Mouse (Mus musculus) heart, embryonic 11.5 days (tissue): Measurements from ENCODE around the gene Vsx1. TPM values are rescaled to one million over a fixed set of nuclear protein-coding genes. Genes with fewer than 3 reads are reported as not detected.
A peak's percentile ranks its signal among the peaks of the same experiment; 100 is the strongest.

Experiments
- ATAC-seq: fragments of 200-750 bp; cut with Nextera tagmentation; replicated peaks from 2 replicates; pipeline ENCODE4 v1.8.0; 2017; ENCODE audit warnings: moderate library complexity; ENCODE audit not compliant: insufficient number of reproducible peaks, low FRiP score, low TSS enrichment
- H3K27ac ChIP-seq: fragments of 300-500 bp; sonication (generic); 2 replicates; pipeline ENCODE4 v1.5.1; 2014; ENCODE audit warnings: mild to moderate bottlenecking, low read depth, low read length
- H3K27me3 ChIP-seq: fragments of 300-500 bp; sonication (generic); 2 replicates; pipeline ENCODE4 v1.6.1; 2014; ENCODE audit warnings: mild to moderate bottlenecking, low read length, mixed read lengths; ENCODE audit not compliant: control insufficient read depth, insufficient read depth
- H3K36me3 ChIP-seq: fragments of 300-500 bp; sonication (generic); 2 replicates; pipeline ENCODE4 v1.6.1; 2014; ENCODE audit warnings: mild to moderate bottlenecking, low read length, moderate library complexity, mixed read lengths; ENCODE audit not compliant: control insufficient read depth, insufficient read depth
- H3K4me1 ChIP-seq: fragments of 300-500 bp; sonication (generic); 2 replicates; pipeline ENCODE4 v1.6.1; 2014; ENCODE audit warnings: low read length; ENCODE audit not compliant: control insufficient read depth, insufficient read depth
- H3K4me2 ChIP-seq: fragments of 300-500 bp; sonication (generic); 2 replicates; pipeline ENCODE4 v1.6.1; 2014; ENCODE audit warnings: mild to moderate bottlenecking, moderate library complexity
- H3K4me3 ChIP-seq: fragments of 300-500 bp; sonication (generic); 2 replicates; pipeline ENCODE4 v1.5.1; 2014; ENCODE audit warnings: low read depth, low read length
- H3K9ac ChIP-seq: fragments of 300-500 bp; sonication (generic); 2 replicates; pipeline ENCODE4 v1.6.1; 2014; ENCODE audit warnings: mild to moderate bottlenecking, low read depth, low read length, moderate library complexity
- H3K9me3 ChIP-seq: fragments of 300-500 bp; sonication (generic); replicated peaks from 2 replicates; pipeline ENCODE4 v1.6.1; 2016; ENCODE audit warnings: low read length; ENCODE audit not compliant: control insufficient read depth
- WGBS: fragments of 180-500 bp; shearing (Covaris S2); extraction: QIAGEN DNeasy Blood & Tissue Kit; methylation state at CpG from one replicate; pipeline ENCODE4 v1.1.7; 2014; ENCODE audit not compliant: insufficient replicate concordance; 5-methylcytosine and 5-hydroxymethylcytosine counted together
- polyA plus RNA-seq: library from polyadenylated mRNA; unstranded; fragments of >200 nt; fragmentation: Nextera tagmentation; extraction: Ambion mirVana; gene quantifications from 2 replicates; pipeline ENCODE4 v1.2.1, GENCODE M21; 2014

Vsx1 gene
- polyA plus RNA-seq, 1 experiment from 2014 or later = not detected

- Histone ChIP-seq H3K27ac (no peak overlapping the region), H3K4me1 (peaks cover 15% of the 10 kb centered on the region), H3K9me3 (no peaks in the 10 kb centered on the region), H3K4me2 (no peak overlapping the region), H3K9ac (no peak overlapping the region), H3K27me3 (no peaks in the 10 kb centered on the region), H3K36me3 (no peaks in the 10 kb centered on the region), H3K4me3 (no peak overlapping the region)
- ATAC-seq = no peak
- WGBS = 89% methylated on average over 2 of the region's 2 CpGs
Measured at GRCm38 (mm10) chr2:150654814-150655213, 34.3 kb downstream of the Vsx1 start.

GRCm38 (mm10) chr2:150651366-150651765 lies 37.8 kb downstream of the Vsx1 start:
- Histone ChIP-seq H3K4me1 (peaks cover 16% of the 10 kb centered on the region), H3K9me3 (no peaks in the 10 kb centered on the region), H3K27me3 (no peaks in the 10 kb centered on the region), H3K4me3 (no peak overlapping the region), H3K9ac (no peak overlapping the region), H3K4me2 (no peak overlapping the region), H3K27ac (peak overlapping the region; percentile 90), H3K36me3 (no peaks in the 10 kb centered on the region)
- no peak for ATAC-seq
- WGBS = 58% methylated on average over 9 of the region's 9 CpGs

DNA sequence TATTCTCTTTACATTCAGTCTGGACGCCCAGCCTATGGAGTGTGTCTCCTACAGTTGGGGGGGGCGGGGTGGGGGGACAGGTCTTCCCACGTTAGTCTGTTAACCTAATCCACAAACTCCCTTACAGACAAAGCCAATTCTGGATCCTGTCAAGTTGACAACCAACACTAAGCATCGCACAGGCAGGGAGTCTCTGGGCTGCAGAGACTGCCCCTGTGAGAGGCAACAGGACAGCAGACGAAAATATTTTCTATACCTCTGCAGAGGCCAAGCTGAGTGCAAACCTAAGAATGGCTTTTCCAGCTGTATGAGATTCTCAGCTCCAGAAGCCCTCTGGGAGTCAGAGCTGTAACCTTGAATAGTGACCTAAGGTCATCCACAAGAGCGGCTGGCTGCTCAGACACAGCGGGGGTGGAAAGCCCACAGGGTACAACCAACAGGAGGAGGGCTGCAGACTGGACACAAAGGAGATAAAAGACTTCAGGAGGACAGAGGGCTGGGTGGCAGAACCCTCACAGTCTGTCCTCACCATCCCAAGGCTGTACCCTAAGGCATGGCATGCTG lies 38.6 kb downstream of the Vsx1 start:
- Histone ChIP-seq H3K4me1 (peaks cover 16% of the 10 kb centered on the region), H3K9ac (peak overlapping the region; percentile 62; the same call in 1 of the 2 replicates), H3K27me3 (no peaks in the 10 kb centered on the region), H3K9me3 (no peaks in the 10 kb centered on the region), H3K4me2 (peak overlapping the region; percentile 27), H3K4me3 (no peak overlapping the region), H3K27ac (peak overlapping the region; percentile 90), H3K36me3 (no peaks in the 10 kb centered on the region)
- peak; percentile 71 for ATAC-seq
- WGBS = 12% methylated on average over 7 of the region's 7 CpGs

DNA sequence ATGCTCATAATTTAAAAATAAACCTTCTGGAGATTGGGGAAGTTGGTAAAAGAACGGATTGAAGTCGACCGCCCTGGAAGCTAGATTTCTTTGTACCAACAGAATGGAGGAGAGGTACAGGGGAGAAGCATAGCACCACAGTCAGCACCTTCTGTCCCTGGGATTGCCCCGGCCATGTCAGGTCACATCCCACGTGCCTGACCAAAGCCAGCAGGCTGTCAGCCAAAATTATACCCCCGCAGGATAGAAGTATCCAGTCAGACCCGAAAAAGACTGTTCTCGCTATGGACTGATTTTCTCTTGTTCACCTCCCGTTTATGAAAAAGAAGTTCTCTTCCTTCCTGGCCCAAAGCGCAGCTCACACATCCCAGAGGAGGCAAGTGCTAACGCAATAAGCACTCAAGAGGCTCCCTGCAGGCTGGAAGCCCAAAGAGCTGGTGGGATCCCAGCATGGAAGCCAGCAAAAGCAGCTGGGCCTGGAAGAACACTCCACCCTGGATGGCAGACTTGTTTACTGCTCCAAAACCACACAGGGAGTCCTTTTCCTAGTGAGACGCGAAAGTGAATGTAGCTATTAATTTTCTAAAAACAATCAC lies 40.8 kb downstream of the Vsx1 start:
- H3K4me1 ChIP-seq = peaks cover 16% of the 10 kb centered on the region
- no peak overlapping the region for H3K9ac ChIP-seq
- H3K27ac ChIP-seq = no peak overlapping the region
- ATAC-seq = no peak
- 52% methylated on average over 13 of the region's 13 CpGs for WGBS
- H3K4me3 ChIP-seq = no peak overlapping the region
- H3K36me3 ChIP-seq = no peaks in the 10 kb centered on the region
- H3K4me2 ChIP-seq = no peak overlapping the region
- no peaks in the 10 kb centered on the region for H3K9me3 ChIP-seq
- no peaks in the 10 kb centered on the region for H3K27me3 ChIP-seq

DNA sequence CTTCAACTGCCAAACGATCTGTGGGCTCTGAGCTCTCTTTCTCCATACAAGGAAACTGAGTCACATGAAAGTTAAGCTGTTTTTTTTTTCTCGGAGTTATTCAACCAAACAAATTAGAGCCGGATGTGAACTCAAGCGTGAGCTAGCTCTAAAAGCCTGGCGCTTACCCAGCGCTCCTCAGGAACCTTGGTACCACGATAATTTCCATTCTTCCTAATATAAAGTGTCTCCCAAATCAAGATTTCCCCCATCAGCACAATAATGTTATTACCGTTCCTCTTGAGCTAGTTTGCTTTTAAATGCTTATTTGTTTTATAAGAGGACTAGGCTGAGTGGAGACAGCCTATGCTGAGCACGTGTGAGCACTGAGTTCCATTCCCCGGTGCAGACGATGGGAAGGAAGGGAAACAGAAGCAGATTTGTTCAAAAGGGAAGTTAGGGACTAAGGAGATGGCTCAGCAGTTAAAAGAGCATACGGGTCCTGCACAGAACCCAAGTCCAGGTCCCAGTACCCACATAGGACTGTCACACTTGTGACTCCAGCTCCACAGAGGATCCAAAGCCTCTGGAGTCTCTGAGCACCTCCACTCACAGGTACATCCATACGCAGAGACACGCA lies 41.4 kb downstream of the Vsx1 start:
- H3K4me1 ChIP-seq = peaks cover 16% of the 10 kb centered on the region
- no peak overlapping the region for H3K9ac ChIP-seq
- H3K36me3 ChIP-seq = no peaks in the 10 kb centered on the region
- H3K4me2 ChIP-seq = no peak overlapping the region
- ATAC-seq = no peak
- no peak overlapping the region for H3K27ac ChIP-seq
- H3K4me3 ChIP-seq = no peak overlapping the region
- no peaks in the 10 kb centered on the region for H3K27me3 ChIP-seq
- WGBS = 76% methylated on average over 14 of the region's 14 CpGs
- no peaks in the 10 kb centered on the region for H3K9me3 ChIP-seq

DNA sequence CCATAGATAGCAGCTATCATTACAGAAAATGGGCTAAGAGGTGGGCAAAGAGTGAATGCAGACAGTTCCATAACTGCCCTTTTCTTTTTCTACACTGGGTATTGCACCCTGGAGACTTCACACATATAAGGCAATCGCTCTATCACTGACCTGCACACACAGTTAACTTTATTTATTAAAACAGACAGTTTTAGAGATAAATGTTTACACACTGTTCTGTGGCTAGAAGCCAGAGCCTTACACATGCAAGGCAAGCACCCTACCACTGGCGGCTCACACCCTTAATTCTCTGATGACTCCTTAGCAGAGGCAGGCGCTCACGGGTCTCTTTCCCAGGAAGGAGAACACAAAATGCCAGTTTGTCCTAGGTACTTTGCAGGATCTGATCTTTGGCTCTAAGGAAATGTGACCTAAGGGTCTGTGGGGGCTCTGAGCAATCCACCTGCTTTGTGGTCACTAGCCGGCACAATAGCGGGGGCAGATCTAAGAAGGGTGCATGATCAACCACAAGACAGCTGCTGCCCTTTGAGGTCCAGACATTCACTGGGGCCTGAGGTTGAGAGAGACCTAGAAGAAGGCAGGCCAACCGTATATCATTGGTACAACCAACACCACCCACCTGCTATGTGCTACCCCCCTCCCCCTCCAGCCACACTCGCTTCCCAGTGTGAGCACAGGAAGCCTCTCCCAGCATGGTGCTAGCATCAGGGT lies 42.6 kb downstream of the Vsx1 start:
- Histone ChIP-seq H3K9me3 (no peaks in the 10 kb centered on the region), H3K36me3 (no peaks in the 10 kb centered on the region), H3K27ac (no peak overlapping the region), H3K4me1 (peaks cover 16% of the 10 kb centered on the region), H3K4me2 (no peak overlapping the region), H3K27me3 (no peaks in the 10 kb centered on the region), H3K4me3 (no peak overlapping the region), H3K9ac (no peak overlapping the region)
- 82% methylated on average over 8 of the region's 8 CpGs for WGBS
- no peak for ATAC-seq

DNA sequence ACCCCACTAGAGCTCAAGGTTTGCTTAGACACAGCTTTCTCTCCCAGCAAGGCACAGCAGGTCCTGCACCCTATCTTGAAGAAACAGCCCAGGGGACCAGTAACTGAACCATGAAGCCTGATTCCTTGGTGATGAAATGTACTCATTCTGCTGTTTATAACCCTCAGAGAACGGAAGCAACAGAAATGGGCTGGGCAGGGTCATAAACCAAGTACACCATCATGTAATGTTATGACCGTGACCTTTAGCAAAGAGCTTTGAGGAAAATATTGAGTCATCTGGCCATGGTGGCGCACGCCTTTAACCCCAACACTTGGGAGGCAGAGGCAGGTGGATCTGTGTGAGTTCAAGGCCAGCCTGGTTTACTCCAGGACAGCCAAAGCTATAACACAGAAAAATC lies 43.9 kb downstream of the Vsx1 start:
- H3K4me3 ChIP-seq = no peak overlapping the region
- no peaks in the 10 kb centered on the region for H3K36me3 ChIP-seq
- H3K4me1 ChIP-seq = peaks cover 6% of the 10 kb centered on the region
- H3K9me3 ChIP-seq = no peaks in the 10 kb centered on the region
- H3K27ac ChIP-seq = no peak overlapping the region
- 94% methylated on average over 4 of the region's 4 CpGs for WGBS
- H3K9ac ChIP-seq = no peak overlapping the region
- no peak overlapping the region for H3K4me2 ChIP-seq
- no peaks in the 10 kb centered on the region for H3K27me3 ChIP-seq
- no peak for ATAC-seq

DNA sequence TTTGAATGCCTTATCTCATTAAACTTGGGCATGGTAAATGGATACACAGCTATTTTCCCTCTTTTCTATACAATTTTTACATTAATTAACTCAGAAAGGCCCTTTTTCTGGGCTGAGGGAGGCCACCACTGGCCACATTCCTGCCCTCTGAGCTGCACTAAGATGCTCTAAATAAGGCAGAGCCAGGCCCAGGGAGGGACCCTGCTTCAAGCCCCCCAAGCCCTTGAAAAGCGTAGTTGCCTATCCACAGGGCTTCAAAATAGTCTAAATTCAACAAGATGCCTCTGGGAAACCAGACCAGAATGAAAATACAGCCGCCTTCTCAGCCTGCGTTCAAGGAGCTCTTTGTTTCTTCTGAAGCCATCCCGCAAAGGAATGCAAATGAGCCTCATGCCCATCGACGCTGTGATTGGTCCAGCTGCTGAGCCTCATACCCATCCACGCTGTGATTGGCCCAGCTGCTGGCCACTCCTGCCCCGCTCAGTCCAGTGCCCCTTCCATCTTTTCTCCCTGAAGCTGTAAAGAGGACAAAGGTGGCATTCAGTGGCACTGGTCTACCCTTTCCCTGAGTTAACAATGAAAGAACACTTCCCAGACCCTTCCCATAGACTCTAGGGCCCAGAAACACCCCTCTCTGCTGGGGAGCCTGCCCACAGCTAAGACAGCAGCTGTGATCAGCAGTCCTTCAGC lies 45.3 kb downstream of the Vsx1 start:
- Histone ChIP-seq H3K4me1 (no peaks in the 10 kb centered on the region), H3K4me2 (no peak overlapping the region), H3K9me3 (no peaks in the 10 kb centered on the region), H3K27ac (no peak overlapping the region), H3K27me3 (no peaks in the 10 kb centered on the region), H3K9ac (no peak overlapping the region), H3K36me3 (no peaks in the 10 kb centered on the region), H3K4me3 (no peak overlapping the region)
- 79% methylated on average over 8 of the region's 8 CpGs for WGBS
- no peak for ATAC-seq
